Mouse (Mus musculus) heart, postnatal 0 days (tissue): Measurements from ENCODE around the gene Tacc3.

ENCODE experiments used
- CTCF ChIP-seq: IDR thresholded peaks from 2 replicates; pipeline ENCODE4 v1.5.1; 2016; ENCODE audit warnings: antibody characterized with exemption, control low read depth, low read depth
- EP300 ChIP-seq: IDR thresholded peaks from 2 replicates; pipeline ENCODE4 v1.6.1; 2016; ENCODE audit warnings: antibody characterized with exemption, low read depth

DNA sequence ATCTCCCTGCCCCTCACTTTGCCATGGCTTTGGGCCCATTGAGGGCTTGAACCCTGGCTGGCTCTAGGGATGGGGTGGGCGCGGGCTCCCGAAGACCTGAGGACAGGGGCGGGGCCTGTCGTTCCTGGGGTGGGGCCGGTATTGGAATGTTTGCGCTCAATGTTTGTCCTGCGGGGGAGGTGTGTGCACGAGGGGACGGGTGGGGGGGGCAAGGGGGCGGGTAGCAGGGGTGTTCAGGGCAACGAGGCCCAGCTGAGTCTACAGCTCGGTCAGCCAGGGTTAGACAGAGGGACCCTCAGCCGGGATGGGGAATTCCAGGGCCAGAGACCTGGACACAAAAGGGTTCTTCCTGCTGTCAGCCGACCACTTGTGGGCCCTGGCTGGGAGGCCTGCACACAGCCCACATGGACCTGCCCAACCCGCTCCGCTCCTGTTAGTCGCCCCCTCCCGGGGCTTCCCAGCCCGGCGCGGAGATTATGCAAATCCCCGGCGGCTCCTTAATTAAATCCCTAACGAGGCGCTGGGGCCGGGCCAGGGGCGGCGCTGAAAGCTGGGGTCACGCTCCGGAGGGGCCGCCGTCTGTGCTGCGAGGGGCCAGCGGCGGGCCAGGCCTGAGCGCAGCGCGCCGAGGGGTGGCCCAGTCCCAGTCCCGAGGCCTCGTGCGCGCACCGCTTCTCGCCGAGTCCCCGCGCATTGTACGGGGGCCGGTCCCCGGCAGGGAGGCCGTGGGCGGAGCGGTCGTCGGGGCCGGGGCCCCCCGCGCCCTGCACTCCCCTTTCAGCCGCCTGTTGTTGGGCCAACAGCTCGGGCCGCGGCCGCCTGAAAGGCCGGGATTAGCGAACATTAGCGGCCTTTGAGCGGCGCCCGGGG is 37.2 kb downstream of the Tacc3 start:
- TF ChIP-seq CTCF (no peak), EP300 (no peak)
